Mouse (Mus musculus): Measurements from ENCODE around the gene Olfr1299. TPM values are rescaled to one million over a fixed set of nuclear protein-coding genes. Genes with fewer than 3 reads are reported as not detected.

Gene Olfr1299
- not detected for polyA plus RNA-seq (2014; fragmentation: Illumina TruSeq; extraction: RNeasy Lipid Tissue Mini Kit (QIAGEN cat#74804); ENCODE audit: low read depth, low replicate concordance)

GRCm38 (mm10) chr2:111661119-111661518 is at the start of gene Olfr1299:
TSS of gene Olfr1299 (plus strand) at chr2:111661419.

GRCm38 (mm10) chr2:111626397-111626796 is 34.8 kb upstream of the Olfr1299 start, which contains the start of gene Olfr1297:
TSS of gene Olfr1297 (minus strand) at chr2:111626497.

DNA sequence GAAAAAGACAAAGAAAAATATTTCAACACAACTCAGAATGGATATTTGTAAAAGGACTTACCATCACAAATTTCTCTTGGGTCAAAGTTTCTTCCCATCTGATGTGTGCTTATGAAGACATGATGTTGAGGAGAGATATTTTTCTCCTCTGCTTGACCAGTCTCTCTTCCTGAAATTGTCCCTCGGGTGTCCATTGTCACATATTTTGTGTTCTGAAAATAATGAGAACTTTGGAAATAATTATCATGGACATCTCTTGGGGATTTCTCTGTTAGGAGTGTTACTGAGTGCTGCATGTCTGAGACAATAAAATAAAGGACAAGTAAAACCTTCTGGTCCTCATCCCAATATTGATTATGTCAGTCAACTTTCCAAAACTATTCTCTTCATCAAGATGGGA is 12.1 kb upstream of the Olfr1299 start, which contains the start of gene Olfr1298:
TSS of gene Olfr1298 (minus strand) at position 101 of the 400 bp plus-strand sequence.

Other genes with a start within 250 kb of the Olfr1299 start
- not detected for gene Olfr1286, start 238.3 kb upstream of the Olfr1299 start, polyA plus RNA-seq (2014; fragmentation: Illumina TruSeq; extraction: RNeasy Lipid Tissue Mini Kit (QIAGEN cat#74804); ENCODE audit: low read depth, low replicate concordance)
- gene Olfr1287, start 212.3 kb upstream of the Olfr1299 start, polyA plus RNA-seq (2014; fragmentation: Illumina TruSeq; extraction: RNeasy Lipid Tissue Mini Kit (QIAGEN cat#74804); ENCODE audit: low read depth, low replicate concordance), result not detected
- gene Olfr1288, start 187.3 kb upstream of the Olfr1299 start, polyA plus RNA-seq (2014; fragmentation: Illumina TruSeq; extraction: RNeasy Lipid Tissue Mini Kit (QIAGEN cat#74804); ENCODE audit: low read depth, low replicate concordance), result not detected
- gene Olfr1289, start 180.6 kb upstream of the Olfr1299 start, polyA plus RNA-seq (2014; fragmentation: Illumina TruSeq; extraction: RNeasy Lipid Tissue Mini Kit (QIAGEN cat#74804); ENCODE audit: low read depth, low replicate concordance), result not detected
- gene Olfr1290, start 167.6 kb upstream of the Olfr1299 start, polyA plus RNA-seq (2014; fragmentation: Illumina TruSeq; extraction: RNeasy Lipid Tissue Mini Kit (QIAGEN cat#74804); ENCODE audit: low read depth, low replicate concordance), result not detected
- gene Olfr1291-ps1, start 164.2 kb upstream of the Olfr1299 start, polyA plus RNA-seq (2014; fragmentation: Illumina TruSeq; extraction: RNeasy Lipid Tissue Mini Kit (QIAGEN cat#74804); ENCODE audit: low read depth, low replicate concordance), result not detected
- not detected for gene Olfr1293-ps, start 136.2 kb upstream of the Olfr1299 start, polyA plus RNA-seq (2014; fragmentation: Illumina TruSeq; extraction: RNeasy Lipid Tissue Mini Kit (QIAGEN cat#74804); ENCODE audit: low read depth, low replicate concordance)
- not detected for gene Olfr1294, start 121.1 kb upstream of the Olfr1299 start, polyA plus RNA-seq (2014; fragmentation: Illumina TruSeq; extraction: RNeasy Lipid Tissue Mini Kit (QIAGEN cat#74804); ENCODE audit: low read depth, low replicate concordance)
- gene Olfr1295, start 91.7 kb upstream of the Olfr1299 start, polyA plus RNA-seq (2014; fragmentation: Illumina TruSeq; extraction: RNeasy Lipid Tissue Mini Kit (QIAGEN cat#74804); ENCODE audit: low read depth, low replicate concordance), result not detected
- not detected for gene Olfr1297, start 34.9 kb upstream of the Olfr1299 start, polyA plus RNA-seq (2014; fragmentation: Illumina TruSeq; extraction: RNeasy Lipid Tissue Mini Kit (QIAGEN cat#74804); ENCODE audit: low read depth, low replicate concordance)
- gene Olfr1298, start 12.2 kb upstream of the Olfr1299 start, polyA plus RNA-seq (2014; fragmentation: Illumina TruSeq; extraction: RNeasy Lipid Tissue Mini Kit (QIAGEN cat#74804); ENCODE audit: low read depth, low replicate concordance), result not detected
- gene Olfr1301, start 89.6 kb downstream of the Olfr1299 start, polyA plus RNA-seq (2014; fragmentation: Illumina TruSeq; extraction: RNeasy Lipid Tissue Mini Kit (QIAGEN cat#74804); ENCODE audit: low read depth, low replicate concordance), result not detected
- gene Olfr1302, start 116.0 kb downstream of the Olfr1299 start, polyA plus RNA-seq (2014; fragmentation: Illumina TruSeq; extraction: RNeasy Lipid Tissue Mini Kit (QIAGEN cat#74804); ENCODE audit: low read depth, low replicate concordance), result not detected
- not detected for gene Olfr1303, start 158.9 kb downstream of the Olfr1299 start, polyA plus RNA-seq (2014; fragmentation: Illumina TruSeq; extraction: RNeasy Lipid Tissue Mini Kit (QIAGEN cat#74804); ENCODE audit: low read depth, low replicate concordance)
- gene Olfr1305, start 215.7 kb downstream of the Olfr1299 start, polyA plus RNA-seq (2014; fragmentation: Illumina TruSeq; extraction: RNeasy Lipid Tissue Mini Kit (QIAGEN cat#74804); ENCODE audit: low read depth, low replicate concordance), result not detected

Data from kidney, adult 10 weeks (tissue).